Mouse (Mus musculus): ENCODE data around the gene Mamdc4. TPM values are rescaled to one million over a fixed set of nuclear protein-coding genes. Genes with fewer than 3 reads are reported as not detected.

The Mamdc4 gene
- polyA plus RNA-seq, 1 experiment from 2014 or later = 1.4 TPM

- 53% methylated on average over 6 of the region's 6 CpGs for WGBS
- no peak for DNase-seq (ENCODE audit: low spot score)
- Histone ChIP-seq H3K4me1 (replicated peaks) (peaks cover 74% of the 10 kb centered on the region), H3K27me3 (ENCODE audit: insufficient read depth, poor library complexity, severe bottlenecking) (peaks cover 59% of the 10 kb centered on the region), H3K27ac (no peak overlapping the region), H3K36me3 (peaks cover 33% of the 10 kb centered on the region), H3K9me3 (no peaks in the 10 kb centered on the region), H3K4me3 (peak overlapping the region; percentile 46; the same call in 1 of the 2 replicates)
Observed at GRCm38 (mm10) chr2:25580621-25581101, 6.0 kb upstream of the Mamdc4 start.

GRCm38 (mm10) chr2:25579737-25580460 is 5.3 kb upstream of the Mamdc4 start:
- Histone ChIP-seq H3K4me3 (peak overlapping the region; percentile 43), H3K27ac (no peak overlapping the region)
- 7% methylated on average over 27 of the region's 27 CpGs for WGBS

GRCm38 (mm10) chr2:25578796-25579736 is 4.4 kb upstream of the Mamdc4 start:
- H3K9me3 ChIP-seq = no peaks in the 10 kb centered on the region
- 4% methylated on average over 77 of the region's 77 CpGs for WGBS
- peak; percentile 41 for DNase-seq (ENCODE audit: low spot score)
- peak overlapping the region; percentile 43 for H3K4me3 ChIP-seq
- peaks cover 62% of the 10 kb centered on the region for H3K27me3 ChIP-seq (ENCODE audit: insufficient read depth, poor library complexity, severe bottlenecking)
- peaks cover 17% of the 10 kb centered on the region for H3K36me3 ChIP-seq
- H3K4me1 ChIP-seq (replicated peaks) = peaks cover 84% of the 10 kb centered on the region
- H3K27ac ChIP-seq = no peak overlapping the region

More at GRCm38 (mm10) chr2:25579737-25580460, 5.3 kb upstream of the Mamdc4 start:
- H3K27me3 ChIP-seq (ENCODE audit: insufficient read depth, poor library complexity, severe bottlenecking) = peaks cover 62% of the 10 kb centered on the region
- H3K9me3 ChIP-seq = no peaks in the 10 kb centered on the region
- DNase-seq (ENCODE audit: low spot score) = no peak
- peaks cover 80% of the 10 kb centered on the region for H3K4me1 ChIP-seq (replicated peaks)
- H3K36me3 ChIP-seq = peaks cover 25% of the 10 kb centered on the region

- WGBS = 4% methylated on average over 75 of the region's 75 CpGs
Observed at GRCm38 (mm10) chr2:25577951-25578795, 3.5 kb upstream of the Mamdc4 start.

GRCm38 (mm10) chr2:25576965-25577891 is 2.6 kb upstream of the Mamdc4 start:
- peak overlapping the region; percentile 43 for H3K4me3 ChIP-seq
- no peak overlapping the region; the same call in 1 of the 2 replicates for H3K27ac ChIP-seq
- peaks cover 62% of the 10 kb centered on the region for H3K27me3 ChIP-seq (ENCODE audit: insufficient read depth, poor library complexity, severe bottlenecking)
- DNase-seq (ENCODE audit: low spot score) = peak; percentile 23
- WGBS = 14% methylated on average over 92 of the region's 92 CpGs
- peaks cover 10% of the 10 kb centered on the region for H3K36me3 ChIP-seq
- H3K4me1 ChIP-seq (replicated peaks) = peaks cover 85% of the 10 kb centered on the region
- H3K9me3 ChIP-seq = no peaks in the 10 kb centered on the region

More at GRCm38 (mm10) chr2:25577951-25578795, 3.5 kb upstream of the Mamdc4 start:
- Histone ChIP-seq H3K27ac (no peak overlapping the region; the same call in 1 of the 2 replicates), H3K27me3 (ENCODE audit: insufficient read depth, poor library complexity, severe bottlenecking) (peaks cover 62% of the 10 kb centered on the region), H3K36me3 (peaks cover 10% of the 10 kb centered on the region), H3K4me1 (replicated peaks) (peaks cover 88% of the 10 kb centered on the region), H3K4me3 (peak overlapping the region; percentile 43), H3K9me3 (no peaks in the 10 kb centered on the region)
- DNase-seq (ENCODE audit: low spot score) = peak; percentile 70

GRCm38 (mm10) chr2:25576028-25576850 is 1.6 kb upstream of the Mamdc4 start:
- Histone ChIP-seq H3K36me3 (peaks cover 19% of the 10 kb centered on the region), H3K27ac (no peak overlapping the region), H3K4me3 (peak overlapping the region; percentile 73; the same call in 1 of the 2 replicates), H3K27me3 (ENCODE audit: insufficient read depth, poor library complexity, severe bottlenecking) (peaks cover 59% of the 10 kb centered on the region), H3K4me1 (replicated peaks) (peaks cover 76% of the 10 kb centered on the region), H3K9me3 (no peaks in the 10 kb centered on the region)
- WGBS = 73% methylated on average over 16 of the region's 16 CpGs
- DNase-seq (ENCODE audit: low spot score) = no peak

- DNase-seq (ENCODE audit: low spot score) = no peak
- peak overlapping the region; percentile 93 for H3K27ac ChIP-seq
- H3K27me3 ChIP-seq (ENCODE audit: insufficient read depth, poor library complexity, severe bottlenecking) = peaks cover 52% of the 10 kb centered on the region
- H3K9me3 ChIP-seq = no peaks in the 10 kb centered on the region
- H3K36me3 ChIP-seq = peaks cover 26% of the 10 kb centered on the region
- 17% methylated on average over 21 of the region's 21 CpGs for WGBS
- H3K4me3 ChIP-seq = peak overlapping the region; percentile 73
- peaks cover 69% of the 10 kb centered on the region for H3K4me1 ChIP-seq (replicated peaks)
Observed at GRCm38 (mm10) chr2:25575432-25576027, 885 bp upstream of the Mamdc4 start.

- H3K27me3 ChIP-seq (ENCODE audit: insufficient read depth, poor library complexity, severe bottlenecking) = peaks cover 38% of the 10 kb centered on the region
- H3K9me3 ChIP-seq = no peaks in the 10 kb centered on the region
- peak overlapping the region; percentile 73 for H3K4me3 ChIP-seq
- no peak for DNase-seq (ENCODE audit: low spot score)
- peak overlapping the region; percentile 93 for H3K27ac ChIP-seq
- peaks cover 60% of the 10 kb centered on the region for H3K4me1 ChIP-seq (replicated peaks)
- peaks cover 40% of the 10 kb centered on the region for H3K36me3 ChIP-seq
- 20% methylated on average over 11 of the region's 11 CpGs for WGBS
Observed at GRCm38 (mm10) chr2:25574136-25574535, 509 bp downstream of the Mamdc4 start.

- H3K36me3 ChIP-seq = peaks cover 50% of the 10 kb centered on the region
- H3K4me3 ChIP-seq = peak overlapping the region; percentile 73; the same call in 1 of the 2 replicates
- H3K27ac ChIP-seq = no peak overlapping the region
Observed at GRCm38 (mm10) chr2:25573068-25573467, 1.6 kb downstream of the Mamdc4 start.

GRCm38 (mm10) chr2:25571221-25571620 is 3.4 kb downstream of the Mamdc4 start:
- H3K4me3 ChIP-seq = no peak overlapping the region
- peaks cover 9% of the 10 kb centered on the region for H3K27me3 ChIP-seq (ENCODE audit: insufficient read depth, poor library complexity, severe bottlenecking)
- DNase-seq (ENCODE audit: low spot score) = no peak
- no peak overlapping the region for H3K27ac ChIP-seq
- WGBS = 93% methylated on average over 4 of the region's 4 CpGs
- peaks cover 69% of the 10 kb centered on the region for H3K36me3 ChIP-seq
- H3K9me3 ChIP-seq = no peaks in the 10 kb centered on the region
- peaks cover 36% of the 10 kb centered on the region for H3K4me1 ChIP-seq (replicated peaks)

More at GRCm38 (mm10) chr2:25573068-25573467, 1.6 kb downstream of the Mamdc4 start:
- Histone ChIP-seq H3K4me1 (replicated peaks) (peaks cover 54% of the 10 kb centered on the region), H3K27me3 (ENCODE audit: insufficient read depth, poor library complexity, severe bottlenecking) (peaks cover 27% of the 10 kb centered on the region), H3K9me3 (no peaks in the 10 kb centered on the region)
- WGBS = 95% methylated on average over 2 of the region's 2 CpGs
- no peak for DNase-seq (ENCODE audit: low spot score)

All from hindbrain, embryonic 10.5 days (tissue).